ENCODE assay signal across 12 mouse cellular contexts in the genomic region with DNA sequence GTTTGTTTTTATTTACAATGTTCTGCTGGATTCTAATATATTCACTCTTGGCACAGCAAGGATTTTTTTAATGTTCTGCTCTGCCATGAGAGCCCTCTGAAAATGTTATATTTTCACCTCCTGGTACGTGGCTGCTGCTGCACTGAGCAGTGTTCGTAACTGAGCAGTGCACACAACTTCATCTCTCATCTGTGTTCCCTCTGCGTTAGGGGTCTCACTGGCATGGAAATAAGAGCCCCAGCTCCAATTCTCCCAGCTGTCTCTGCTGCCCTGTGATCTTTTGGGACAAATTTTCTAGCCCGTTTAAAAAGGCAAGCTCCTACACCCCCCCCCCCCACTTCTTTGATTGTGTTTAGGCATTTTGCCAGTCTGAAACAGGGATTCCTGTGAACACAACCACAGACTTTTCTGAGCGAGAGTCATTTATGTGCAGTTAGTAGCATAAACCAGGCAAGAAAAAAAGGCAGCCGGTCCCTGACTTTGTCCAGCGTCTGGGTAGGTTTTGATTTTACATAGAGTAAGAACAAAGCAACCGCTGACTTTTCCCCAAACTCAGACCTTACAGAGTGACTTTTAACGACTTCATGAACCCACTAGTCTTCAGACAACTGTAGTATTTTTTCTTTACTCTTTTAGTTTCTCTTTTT. TPM values are rescaled to one million over a fixed set of nuclear protein-coding genes. Genes with fewer than 3 reads are reported as not detected.
A peak's percentile ranks its signal among the peaks of the same experiment; 100 is the strongest.
DNase-seq lines count a peak whose midpoint lies in the region; ATAC-seq and TF ChIP-seq lines count a peak whose summit lies in the region.
"Had no signal": no experiment of that assay in that cellular context is flagged by ENCODE, and none has a peak within 500 bp of the region (broad histone marks: within the 10 kb centered on the region; RNA-seq: fewer than 3 reads in every experiment).

No protein-coding gene starts in this region.

- H3K4me2 ChIP-seq in heart, postnatal 0 days (ENCODE audit: low read depth, low read length) = peak overlapping the region; percentile 43
- H3K4me2 ChIP-seq in embryonic facial prominence, embryonic 13.5 days = peak overlapping the region; percentile 48
- peak overlapping the region; percentile 38 for H3K4me2 ChIP-seq in forebrain, postnatal 0 days (ENCODE audit: low read depth)
- H3K4me2 ChIP-seq in limb, embryonic 15.5 days = peak overlapping the region; percentile 31
- H3K4me2 ChIP-seq: liver, embryonic 11.5 days had no signal

- TF ChIP-seq POLR2A in cerebellum, adult 2 months (IDR thresholded peaks at IDR 0.05; ENCODE audit: borderline replicate concordance, insufficient read depth, low read length) = no peak

- no peak overlapping the region for H3K4me3 ChIP-seq in heart, postnatal 0 days (ENCODE audit: low read depth, low read length)
- H3K4me3 ChIP-seq in embryonic facial prominence, embryonic 13.5 days = peak overlapping the region; percentile 23
- no peak overlapping the region for H3K4me3 ChIP-seq in forebrain, postnatal 0 days (ENCODE audit: low read depth, low read length)
- peak overlapping the region; percentile 20 for H3K4me3 ChIP-seq in limb, embryonic 15.5 days
- no peak overlapping the region for H3K4me3 ChIP-seq in cerebellum, adult 2 months (replicated peaks; ENCODE audit: insufficient read depth, low read depth, low read length)

- 38% methylated on average over 9 of the region's 9 CpGs for WGBS in heart, postnatal 0 days
- 10% methylated on average over 9 of the region's 9 CpGs for WGBS in embryonic facial prominence, embryonic 13.5 days
- 11% methylated on average over 9 of the region's 9 CpGs for WGBS in forebrain, postnatal 0 days
- 14% methylated on average over 9 of the region's 9 CpGs for WGBS in limb, embryonic 15.5 days
- WGBS in cerebellum, adult 2 months = 29% methylated on average over 9 of the region's 9 CpGs

- H3K9me3 ChIP-seq in heart, postnatal 0 days (replicated peaks; ENCODE audit: control insufficient read depth, low read length) = no peaks in the 10 kb centered on the region
- H3K9me3 ChIP-seq in embryonic facial prominence, embryonic 13.5 days = no peaks in the 10 kb centered on the region
- no peaks in the 10 kb centered on the region for H3K9me3 ChIP-seq in forebrain, postnatal 0 days (ENCODE audit: low read length)
- H3K9me3 ChIP-seq in limb, embryonic 15.5 days = no peaks in the 10 kb centered on the region

- no peak overlapping the region for H3K27ac ChIP-seq in heart, postnatal 0 days (ENCODE audit: low read depth)
- H3K27ac ChIP-seq in embryonic facial prominence, embryonic 13.5 days = peak overlapping the region; percentile 78
- H3K27ac ChIP-seq in forebrain, postnatal 0 days (ENCODE audit: low read depth, low read length) = no peak overlapping the region
- peak overlapping the region; percentile 81 for H3K27ac ChIP-seq in limb, embryonic 15.5 days
- H3K27ac ChIP-seq in cerebellum, adult 2 months (ENCODE audit: insufficient read depth, low read length) = no peak overlapping the region

- ATAC-seq in heart, postnatal 0 days (ENCODE audit: insufficient read depth, low read depth) = no peak
- no peak; the same call in 1 of the 2 replicates for ATAC-seq in embryonic facial prominence, embryonic 13.5 days (ENCODE audit: insufficient number of reproducible peaks, insufficient read depth, low FRiP score, low TSS enrichment, low read depth)
- peak; percentile 25; the same call in 1 of the 2 replicates for ATAC-seq in forebrain, postnatal 0 days
- peak; percentile 52; the same call in 1 of the 2 replicates for ATAC-seq in limb, embryonic 15.5 days (ENCODE audit: insufficient number of reproducible peaks, low FRiP score, low TSS enrichment, low read depth)

- no peak for TF ChIP-seq CTCF in heart, postnatal 0 days (IDR thresholded peaks at IDR 0.05; ENCODE audit: low read depth)
- TF ChIP-seq CTCF in forebrain, postnatal 0 days (IDR thresholded peaks at IDR 0.05; ENCODE audit: low read depth) = no peak
- no peak for TF ChIP-seq CTCF in cerebellum, adult 2 months (IDR thresholded peaks at IDR 0.05; ENCODE audit: borderline replicate concordance, insufficient read depth, low read depth, low read length)

- no peaks in the 10 kb centered on the region for H3K36me3 ChIP-seq in heart, postnatal 0 days (replicated peaks; ENCODE audit: control insufficient read depth, insufficient read depth, low read length)
- no peaks in the 10 kb centered on the region for H3K36me3 ChIP-seq in embryonic facial prominence, embryonic 13.5 days
- no peaks in the 10 kb centered on the region for H3K36me3 ChIP-seq in forebrain, postnatal 0 days (ENCODE audit: insufficient read depth)
- H3K36me3 ChIP-seq in limb, embryonic 15.5 days = no peaks in the 10 kb centered on the region

- no peaks in the 10 kb centered on the region for H3K4me1 ChIP-seq in heart, postnatal 0 days (ENCODE audit: control insufficient read depth, insufficient read depth)
- H3K4me1 ChIP-seq in embryonic facial prominence, embryonic 13.5 days = peaks cover 20% of the 10 kb centered on the region
- H3K4me1 ChIP-seq in forebrain, postnatal 0 days (ENCODE audit: insufficient read depth) = no peaks in the 10 kb centered on the region
- peaks cover 6% of the 10 kb centered on the region for H3K4me1 ChIP-seq in limb, embryonic 15.5 days
- no peaks in the 10 kb centered on the region for H3K4me1 ChIP-seq in cerebellum, adult 2 months (ENCODE audit: control insufficient read depth, insufficient read depth, low read length)

- TF ChIP-seq EP300 in heart, postnatal 0 days (IDR thresholded peaks at IDR 0.05; ENCODE audit: low read depth) = no peak

- no peak overlapping the region for H3K9ac ChIP-seq in heart, postnatal 0 days (replicated peaks; ENCODE audit: low read depth, low read length)
- no peak overlapping the region for H3K9ac ChIP-seq in embryonic facial prominence, embryonic 13.5 days
- no peak overlapping the region for H3K9ac ChIP-seq in forebrain, postnatal 0 days
- 0 out of 2 replicates have a peak overlapping the region, but pooled peaks have one; percentile 10 for H3K9ac ChIP-seq in limb, embryonic 15.5 days

- H3K27me3 ChIP-seq in heart, postnatal 0 days (ENCODE audit: control insufficient read depth, insufficient read depth, low read length) = no peaks in the 10 kb centered on the region
- no peaks in the 10 kb centered on the region for H3K27me3 ChIP-seq in embryonic facial prominence, embryonic 13.5 days
- H3K27me3 ChIP-seq in forebrain, postnatal 0 days (ENCODE audit: insufficient read depth, low read length) = no peaks in the 10 kb centered on the region
- no peaks in the 10 kb centered on the region for H3K27me3 ChIP-seq in limb, embryonic 15.5 days
- H3K27me3 ChIP-seq in cerebellum, adult 2 months (ENCODE audit: control insufficient read depth, insufficient read depth, low read length) = no peaks in the 10 kb centered on the region

- no peak for DNase-seq in heart, postnatal 0 days (ENCODE audit: low spot score)
- DNase-seq in heart, adult 18-20 months = no peak
- no peak for DNase-seq in forebrain, postnatal 0 days
- no peak for DNase-seq in cerebellum, adult 2 months
- DNase-seq in thymus, postnatal 36 days = no peak
- no peak for DNase-seq in thymus, postnatal 10 days (ENCODE audit: low spot score in 2 of 2)
- DNase-seq: cerebellum, postnatal 14 days; gastrocnemius, postnatal 14 days; kidney, postnatal 25 days had no signal

RNA-seq across cellular contexts. Expression of gene Mpped2, which starts 9.8 kb away (rescaled TPM):
- total RNA-seq in heart, postnatal 0 days (2014; rRNA removed; ENCODE audit: low replicate concordance) = 9.4 and 11.7 TPM in 2 replicates
- polyA plus RNA-seq in heart, postnatal 0 days (2015; fragmentation: Nextera tagmentation; extraction: Ambion mirVana) = 26.8 and 28.3 TPM in 2 replicates
- 10 to 100 TPM; 18.1 to 18.9 TPM for total RNA-seq in heart, adult 18-20 months (2021)
- 105 and 115 TPM in 2 replicates for polyA plus RNA-seq in embryonic facial prominence, embryonic 13.5 days (2015; fragmentation: Nextera tagmentation; extraction: Ambion mirVana)
- total RNA-seq in forebrain, postnatal 0 days (2014; rRNA removed) = 63.6 and 65.4 TPM in 2 replicates
- polyA plus RNA-seq in forebrain, postnatal 0 days (2015; fragmentation: Nextera tagmentation; extraction: Ambion mirVana) = 104 TPM in 2 replicates
- polyA plus RNA-seq in limb, embryonic 15.5 days (2015; fragmentation: Nextera tagmentation; extraction: Ambion mirVana) = 55.5 and 67.3 TPM in 2 replicates
- polyA plus RNA-seq in cerebellum, adult 2 months (2012; rRNA removed) = 13.1 and 14.9 TPM in 2 replicates

Comparison
In these comparisons a context has a peak if more than half of its experiments do, and no peak if none do; other contexts are left out.
1. ATAC-seq: peak in forebrain, postnatal 0 days (single experiment) and limb, embryonic 15.5 days (single experiment); none in heart, postnatal 0 days (single experiment) and embryonic facial prominence, embryonic 13.5 days (single experiment).
2. H3K27ac ChIP-seq: peak in embryonic facial prominence, embryonic 13.5 days (single experiment) and limb, embryonic 15.5 days (single experiment); none in heart, postnatal 0 days (single experiment), forebrain, postnatal 0 days (single experiment) and cerebellum, adult 2 months (single experiment).
3. H3K4me3 ChIP-seq: peak in embryonic facial prominence, embryonic 13.5 days (single experiment) and limb, embryonic 15.5 days (single experiment); none in heart, postnatal 0 days (single experiment), forebrain, postnatal 0 days (single experiment) and cerebellum, adult 2 months (single experiment).
4. Peak in every context shown above with its lines, with median percentiles within 50 percentile points of each other: H3K4me2 ChIP-seq.